In genomic region chr11:69800138-69800391, GRCm38 (mm10) we compare ENCODE assay signal across 10 mouse cellular contexts. TPM values are rescaled to one million over a fixed set of nuclear protein-coding genes. Genes with fewer than 3 reads are reported as not detected.
DNase-seq lines count a peak whose midpoint lies in the region; ATAC-seq lines count a peak whose summit lies in the region.
"Had no signal": no experiment of that assay in that cellular context is flagged by ENCODE, and none has a peak within 500 bp of the region (broad histone marks: within the 10 kb centered on the region; RNA-seq: fewer than 3 reads in every experiment).

No protein-coding gene starts in this region.

- 0% methylated on average over 11 of the region's 11 CpGs for WGBS in hindbrain, embryonic 14.5 days
- 0% methylated on average over 11 of the region's 11 CpGs for WGBS in midbrain, embryonic 14.5 days

- H3K36me3 ChIP-seq in megakaryocyte, embryonic 14.5 days (replicated peaks; ENCODE audit: low read length): no peaks in the 10 kb centered on the region
- no peaks in the 10 kb centered on the region for H3K36me3 ChIP-seq in hindbrain, embryonic 14.5 days (replicated peaks; ENCODE audit: control insufficient read depth, insufficient read depth)
- H3K36me3 ChIP-seq in midbrain, embryonic 14.5 days (ENCODE audit: control insufficient read depth, insufficient read depth, low read length): no peaks in the 10 kb centered on the region

- peak; percentile 90 to 92 for DNase-seq in cerebellum, postnatal 10 days
- DNase-seq in cerebellum, adult 9-10 months: no peak
- no peak for DNase-seq in hindbrain, embryonic 14.5 days (ENCODE audit: low spot score)
- no peak for DNase-seq in midbrain, embryonic 14.5 days
- DNase-seq in retina, postnatal 1 day: no peak

- ATAC-seq in megakaryocyte, adult 5-6 weeks (ENCODE audit: poor library complexity, severe bottlenecking): no peak
- ATAC-seq in hindbrain, embryonic 14.5 days (ENCODE audit: low FRiP score): peak; percentile 32
- ATAC-seq in midbrain, embryonic 14.5 days (ENCODE audit: low FRiP score, low TSS enrichment): peak; percentile 44
- ATAC-seq in frontal cortex, adult (ENCODE audit: low TSS enrichment): no peak

- peaks cover 75% of the 10 kb centered on the region for H3K4me1 ChIP-seq in megakaryocyte, embryonic 14.5 days
- H3K4me1 ChIP-seq in hindbrain, embryonic 14.5 days (replicated peaks; ENCODE audit: control insufficient read depth, insufficient read depth, low read length): peaks cover 37% of the 10 kb centered on the region
- H3K4me1 ChIP-seq in midbrain, embryonic 14.5 days (ENCODE audit: control insufficient read depth, insufficient read depth, low read length): peaks cover 56% of the 10 kb centered on the region

- H3K4me3 ChIP-seq in megakaryocyte, embryonic 14.5 days (replicated peaks): peak overlapping the region; percentile 87
- peak overlapping the region; percentile 49 for H3K4me3 ChIP-seq in hindbrain, embryonic 14.5 days (replicated peaks; ENCODE audit: low read length)
- H3K4me3 ChIP-seq in midbrain, embryonic 14.5 days (replicated peaks; ENCODE audit: low read depth, low read length): peak overlapping the region; percentile 59

- H3K27ac ChIP-seq in hindbrain, embryonic 14.5 days: peak overlapping the region; percentile 90
- peak overlapping the region; percentile 95 for H3K27ac ChIP-seq in midbrain, embryonic 14.5 days (replicated peaks; ENCODE audit: low read depth, low read length)

- H3K9ac ChIP-seq in hindbrain, embryonic 14.5 days: peak overlapping the region; percentile 70
- peak overlapping the region; percentile 62 for H3K9ac ChIP-seq in midbrain, embryonic 14.5 days (replicated peaks; ENCODE audit: low read length)

- H3K9me3 ChIP-seq in megakaryocyte, embryonic 14.5 days: no peaks in the 10 kb centered on the region
- no peaks in the 10 kb centered on the region for H3K9me3 ChIP-seq in hindbrain, embryonic 14.5 days (ENCODE audit: control insufficient read depth, low read length)
- no peaks in the 10 kb centered on the region for H3K9me3 ChIP-seq in midbrain, embryonic 14.5 days (ENCODE audit: control insufficient read depth, low read length)

- H3K4me2 ChIP-seq in hindbrain, embryonic 14.5 days (replicated peaks): peak overlapping the region; percentile 88
- peak overlapping the region; percentile 97 for H3K4me2 ChIP-seq in midbrain, embryonic 14.5 days (ENCODE audit: low read length)

- H3K27me3 ChIP-seq in megakaryocyte, embryonic 14.5 days (replicated peaks): peaks cover 88% of the 10 kb centered on the region
- peaks cover 17% of the 10 kb centered on the region for H3K27me3 ChIP-seq in hindbrain, embryonic 14.5 days (ENCODE audit: control insufficient read depth, insufficient read depth, low read length)
- H3K27me3 ChIP-seq in midbrain, embryonic 14.5 days (ENCODE audit: control insufficient read depth, insufficient read depth, low read length): peaks cover 27% of the 10 kb centered on the region

RNA-seq across cellular contexts. Expression of gene Fgf11, which starts 1.6 kb away (rescaled TPM):
- 0.64 TPM in 1 of 2 replicates, not detected in the other for polyA plus RNA-seq in megakaryocyte, embryonic 14.5 days (2012; ENCODE audit: insufficient read depth, low replicate concordance)
- total RNA-seq in megakaryocyte, adult 5-6 weeks (2015): 0.14 TPM in 1 of 2 replicates, not detected in the other
- not detected in 2 replicates for total RNA-seq in megakaryocyte, adult 5-6 weeks (2017)
- 4.3 TPM in 2 replicates for polyA plus RNA-seq in hindbrain, embryonic 14.5 days (2014; fragmentation: Nextera tagmentation; extraction: Ambion mirVana)
- 3.2 and 3.6 TPM in 2 replicates for polyA plus RNA-seq in midbrain, embryonic 14.5 days (2014; fragmentation: Nextera tagmentation; extraction: Ambion mirVana)

RNA-seq across cellular contexts. Expression of gene Chrnb1, which starts 4.3 kb away (rescaled TPM):
- polyA plus RNA-seq in megakaryocyte, embryonic 14.5 days (2012; ENCODE audit: insufficient read depth, low replicate concordance): not detected in 2 replicates
- total RNA-seq in megakaryocyte, adult 5-6 weeks (2015): 0.32 and 0.36 TPM in 2 replicates
- total RNA-seq in megakaryocyte, adult 5-6 weeks (2017): 0.16 TPM in 1 of 2 replicates, not detected in the other
- polyA plus RNA-seq in hindbrain, embryonic 14.5 days (2014; fragmentation: Nextera tagmentation; extraction: Ambion mirVana): 1.4 and 1.6 TPM in 2 replicates
- polyA plus RNA-seq in midbrain, embryonic 14.5 days (2014; fragmentation: Nextera tagmentation; extraction: Ambion mirVana): 0.80 and 1.3 TPM in 2 replicates

RNA-seq across cellular contexts. Expression of gene Tmem102, which starts 5.4 kb away (rescaled TPM):
- polyA plus RNA-seq in megakaryocyte, embryonic 14.5 days (2012; ENCODE audit: insufficient read depth, low replicate concordance): not detected in 2 replicates
- total RNA-seq in megakaryocyte, adult 5-6 weeks (2015): not detected in 2 replicates
- not detected in 2 replicates for total RNA-seq in megakaryocyte, adult 5-6 weeks (2017)
- 0.90 and 1.9 TPM in 2 replicates for polyA plus RNA-seq in hindbrain, embryonic 14.5 days (2014; fragmentation: Nextera tagmentation; extraction: Ambion mirVana)
- 0.58 and 0.82 TPM in 2 replicates for polyA plus RNA-seq in midbrain, embryonic 14.5 days (2014; fragmentation: Nextera tagmentation; extraction: Ambion mirVana)

RNA-seq across cellular contexts. Expression of gene Gm39566, which starts 15.0 kb away (rescaled TPM):
- polyA plus RNA-seq in megakaryocyte, embryonic 14.5 days (2012; ENCODE audit: insufficient read depth, low replicate concordance): not detected in 2 replicates
- not detected in 2 replicates for total RNA-seq in megakaryocyte, adult 5-6 weeks (2015)
- total RNA-seq in megakaryocyte, adult 5-6 weeks (2017): not detected in 2 replicates
- not detected in 2 replicates for polyA plus RNA-seq in hindbrain, embryonic 14.5 days (2014; fragmentation: Nextera tagmentation; extraction: Ambion mirVana)
- polyA plus RNA-seq in midbrain, embryonic 14.5 days (2014; fragmentation: Nextera tagmentation; extraction: Ambion mirVana): not detected in 2 replicates
- total RNA-seq: gastrocnemius, adult 8-10 months had no signal
- polyA plus RNA-seq: small intestine, adult 2 months had no signal

RNA-seq across cellular contexts. Expression of gene Spem2, which starts 18.2 kb away (rescaled TPM):
- not detected in 2 replicates for polyA plus RNA-seq in megakaryocyte, embryonic 14.5 days (2012; ENCODE audit: insufficient read depth, low replicate concordance)
- not detected in 2 replicates for total RNA-seq in megakaryocyte, adult 5-6 weeks (2015)
- total RNA-seq in megakaryocyte, adult 5-6 weeks (2017): not detected in 2 replicates
- not detected in 2 replicates for polyA plus RNA-seq in hindbrain, embryonic 14.5 days (2014; fragmentation: Nextera tagmentation; extraction: Ambion mirVana)
- polyA plus RNA-seq in midbrain, embryonic 14.5 days (2014; fragmentation: Nextera tagmentation; extraction: Ambion mirVana): not detected in 2 replicates
- total RNA-seq: gastrocnemius, adult 8-10 months had no signal
- polyA plus RNA-seq: small intestine, adult 2 months had no signal

Comparison
In these comparisons a context has a peak if more than half of its experiments do, and no peak if none do; other contexts are left out.
1. DNase-seq: peak in cerebellum, postnatal 10 days (2 of 2); none in cerebellum, adult 9-10 months (single experiment), hindbrain, embryonic 14.5 days (single experiment), midbrain, embryonic 14.5 days (single experiment) and retina, postnatal 1 day (single experiment).
2. ATAC-seq: peak in hindbrain, embryonic 14.5 days (single experiment) and midbrain, embryonic 14.5 days (single experiment); none in megakaryocyte, adult 5-6 weeks (single experiment) and frontal cortex, adult (single experiment).
3. Peak in every context shown above with its lines, with median percentiles within 50 percentile points of each other: H3K4me3 ChIP-seq.